Mouse (Mus musculus) liver, embryonic 14.5 days (tissue): ENCODE results near the gene Zfhx2. TPM values are rescaled to one million over a fixed set of nuclear protein-coding genes. Genes with fewer than 3 reads are reported as not detected.
A peak's percentile ranks its signal among the peaks of the same experiment; 100 is the strongest.

Experiments used
- ATAC-seq: fragments of 200-750 bp; cut with Nextera tagmentation; 2 replicates; pipeline ENCODE4 v1.8.0; 2017; ENCODE audit warnings: moderate number of reproducible peaks, mild to moderate bottlenecking, moderate library complexity; ENCODE audit not compliant: insufficient read depth
- DNase-seq, 3 experiments: peaks; one replicate each; pipeline ENCODE4 v3.0.0-alpha.2; 2012 to 2013; ENCODE audit warnings: low read depth in 3 of 3, low spot score in 3 of 3
- H3K27ac ChIP-seq: fragments of 300-500 bp; sonication (generic); 2 replicates; pipeline ENCODE4 v1.5.1; 2014; ENCODE audit warnings: moderate library complexity, mild to moderate bottlenecking, control low read depth, inconsistent platforms
- H3K27me3 ChIP-seq: fragments of 300-500 bp; sonication (generic); 2 replicates; pipeline ENCODE4 v1.6.1; 2014; ENCODE audit warnings: mild to moderate bottlenecking, low read length, moderate library complexity; ENCODE audit not compliant: control insufficient read depth, insufficient read depth
- H3K36me3 ChIP-seq: fragments of 300-500 bp; sonication (generic); replicated peaks from 2 replicates; pipeline ENCODE4 v1.6.1; 2014; ENCODE audit warnings: low read depth; ENCODE audit not compliant: control insufficient read depth, insufficient read depth
- H3K4me1 ChIP-seq, 2 experiments: fragments of 200-500 bp in 1 of 2; fragments of 300-500 bp in 1 of 2; sonication (generic) in 1 of 2; replicated peaks; 2 replicates each; pipeline ENCODE4 v1.6.1; 2012 to 2014; ENCODE audit warnings: antibody characterized with exemption in 1 of 2, inconsistent platforms in 1 of 2, low read length in 1 of 2; ENCODE audit not compliant: control insufficient read depth in 2 of 2, insufficient read depth in 2 of 2
- H3K4me2 ChIP-seq: fragments of 300-500 bp; sonication (generic); 2 replicates; pipeline ENCODE4 v1.6.1; 2014; ENCODE audit warnings: low read depth, mild to moderate bottlenecking, control low read depth, moderate library complexity
- H3K4me3 ChIP-seq, 2 experiments: fragments of 200-500 bp in 1 of 2; fragments of 300-500 bp in 1 of 2; sonication (generic) in 1 of 2; 2 replicates each; pipeline ENCODE4 v1.5.1; 2012 to 2014; ENCODE audit warnings: low read depth in 2 of 2, low read length in 2 of 2, mild to moderate bottlenecking in 2 of 2, control low read depth in 1 of 2, inconsistent platforms in 1 of 2, moderate library complexity in 1 of 2; ENCODE audit not compliant: insufficient read depth in 1 of 2
- H3K9ac ChIP-seq: fragments of 300-500 bp; sonication (generic); replicated peaks from 2 replicates; pipeline ENCODE4 v1.6.1; 2014; ENCODE audit warnings: mild to moderate bottlenecking, control low read depth, moderate library complexity
- H3K9me3 ChIP-seq: fragments of 300-500 bp; sonication (generic); 2 replicates; pipeline ENCODE4 v1.6.1; 2016; ENCODE audit warnings: low read length, mixed read lengths; ENCODE audit not compliant: control insufficient read depth
- CTCF ChIP-seq: IDR thresholded peaks from 2 replicates; pipeline ENCODE4 v1.5.1; 2016; ENCODE audit warnings: antibody characterized with exemption, low read depth, control low read depth
- EP300 ChIP-seq: IDR thresholded peaks from 2 replicates; pipeline ENCODE4 v1.6.1; 2016; ENCODE audit warnings: antibody characterized with exemption, low read depth
- WGBS: fragments of 180-500 bp; shearing (Covaris S2); extraction: QIAGEN DNeasy Blood & Tissue Kit; methylation state at CpG from one replicate; pipeline ENCODE4 v1.1.7; 2014; ENCODE audit not compliant: insufficient replicate concordance; 5-methylcytosine and 5-hydroxymethylcytosine counted together
- polyA plus RNA-seq, 2 experiments: library from polyadenylated mRNA; depleted of rRNA in 1 of 2; stranded (reverse) in 1 of 2; unstranded in 1 of 2; fragments of >200 nt; fragmentation: Nextera tagmentation in 1 of 2; extraction: Ambion mirVana in 1 of 2; gene quantifications; 2 replicates each; pipeline versions ENCODE4 v1.2.1 to v1.2.3; 2012 to 2014

Gene Zfhx2
- polyA plus RNA-seq (2012; rRNA removed) (0.26 and 0.29 TPM in 2 replicates), polyA plus RNA-seq (2014; fragmentation: Nextera tagmentation; extraction: Ambion mirVana) (0.61 and 0.62 TPM in 2 replicates)

- no peaks in the 10 kb centered on the region for H3K36me3 ChIP-seq
- peak within 1 kb of the TSS; percentile 93 for H3K4me2 ChIP-seq
- peak within 1 kb of the TSS; percentile 23; the same call in 1 of the 2 replicates for H3K27ac ChIP-seq
- peaks cover 4 to 16% of the 10 kb centered on the region in 2 experiments; a peak in 3 of 4 replicates for H3K4me1 ChIP-seq
- H3K9me3 ChIP-seq, result no peaks in the 10 kb centered on the region
- DNase-seq (peak; percentile 84 to 88 (median 87)), ATAC-seq (peak; percentile 90)
- TF ChIP-seq CTCF (peak; percentile 46), EP300 (no peak)
- peak within 1 kb of the TSS; percentile 70 to 88 for H3K4me3 ChIP-seq
- WGBS, result under 1% methylated on average over 34 of the region's 34 CpGs
- H3K27me3 ChIP-seq, result no peaks in the 10 kb centered on the region; the same call in 1 of the 2 replicates
- peak within 1 kb of the TSS; percentile 75 for H3K9ac ChIP-seq
Observed at GRCm38 (mm10) chr14:55092011-55092577, at the start of gene Zfhx2. TSS of gene Zfhx2 (minus strand) at chr14:55092324.

DNA sequence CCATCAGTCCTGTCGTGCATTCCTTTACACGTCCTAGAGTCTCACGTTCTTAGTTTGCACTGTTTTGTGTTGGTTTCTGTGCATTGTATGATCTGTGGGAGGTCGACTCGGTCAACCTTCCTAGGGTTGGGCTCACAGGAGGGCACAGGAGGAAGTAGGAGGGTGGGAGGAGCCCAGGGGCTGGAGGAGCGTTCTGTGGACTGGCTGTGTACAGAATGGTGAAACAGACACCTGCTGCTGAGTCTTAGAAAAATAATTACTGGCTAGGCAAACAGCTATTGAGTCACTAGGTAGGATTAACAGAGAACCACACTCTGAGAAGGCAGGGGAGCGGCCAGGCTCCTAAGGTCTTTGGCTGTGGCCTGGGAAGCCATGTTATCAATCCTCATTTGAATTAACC, 47.2 kb upstream of the Zfhx2 start:
- H3K4me3 ChIP-seq, result no peak overlapping the region

GRCm38 (mm10) chr14:55135676-55136075, 43.6 kb upstream of the Zfhx2 start:
- ATAC-seq (no peak), DNase-seq (no peak)
- Histone ChIP-seq H3K36me3 (no peaks in the 10 kb centered on the region), H3K27me3 (no peaks in the 10 kb centered on the region), H3K9me3 (no peaks in the 10 kb centered on the region), H3K27ac (no peak overlapping the region), H3K4me1 (no peaks in the 10 kb centered on the region), H3K4me2 (no peak overlapping the region), H3K9ac (no peak overlapping the region), H3K4me3 (no peak overlapping the region)
- TF ChIP-seq EP300, result no peak
- TF ChIP-seq CTCF, result no peak
- WGBS, result 63% methylated on average over 8 of the region's 8 CpGs

More for the DNA sequence above, 47.2 kb upstream of the Zfhx2 start:
- Histone ChIP-seq H3K9me3 (no peaks in the 10 kb centered on the region), H3K27me3 (no peaks in the 10 kb centered on the region; the same call in 1 of the 2 replicates), H3K27ac (no peak overlapping the region), H3K4me2 (no peak overlapping the region), H3K36me3 (no peaks in the 10 kb centered on the region), H3K4me1 (peaks cover 0 to 3% of the 10 kb centered on the region in 2 experiments; a peak in 2 of 4 replicates), H3K9ac (no peak overlapping the region)
- WGBS, result 40% methylated on average over 7 of the region's 7 CpGs
- no peak for ATAC-seq
- no peak for TF ChIP-seq CTCF
- no peak for TF ChIP-seq EP300
- DNase-seq, result no peak

GRCm38 (mm10) chr14:55126521-55126920, 34.4 kb upstream of the Zfhx2 start:
- Histone ChIP-seq H3K27me3 (no peaks in the 10 kb centered on the region), H3K9ac (no peak overlapping the region), H3K27ac (no peak overlapping the region), H3K4me3 (no peak overlapping the region), H3K36me3 (no peaks in the 10 kb centered on the region), H3K9me3 (no peaks in the 10 kb centered on the region), H3K4me1 (no peaks in the 10 kb centered on the region; a peak in 1 of 4 replicates), H3K4me2 (no peak overlapping the region)
- no peak for TF ChIP-seq EP300
- TF ChIP-seq CTCF, result no peak
- WGBS, result 72% methylated on average over 7 of the region's 7 CpGs
- DNase-seq (no peak), ATAC-seq (no peak)

DNA sequence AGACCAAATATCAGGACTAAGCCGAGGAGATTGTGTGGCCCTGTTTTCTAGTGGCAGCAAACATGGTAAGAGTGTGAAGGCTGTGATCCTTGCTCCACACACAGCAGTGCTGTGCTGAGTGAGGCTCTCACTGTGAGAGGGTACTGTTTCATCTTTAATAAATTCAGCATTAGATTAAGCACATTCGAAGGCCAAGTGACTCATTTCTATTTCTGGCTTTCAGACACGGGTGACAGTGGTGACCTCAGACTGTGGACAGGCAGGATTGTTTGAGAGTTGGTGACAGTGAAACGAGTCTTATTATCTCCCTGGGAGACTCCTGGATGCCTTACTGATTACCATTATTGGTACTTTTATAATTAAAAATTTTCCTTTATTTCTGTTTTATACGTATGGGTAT, 33.6 kb upstream of the Zfhx2 start:
- TF ChIP-seq CTCF, result no peak
- no peak for TF ChIP-seq EP300
- H3K9ac ChIP-seq, result no peak overlapping the region
- DNase-seq, result no peak
- H3K27ac ChIP-seq, result no peak overlapping the region
- no peaks in the 10 kb centered on the region; a peak in 1 of 4 replicates for H3K4me1 ChIP-seq
- no peak overlapping the region for H3K4me2 ChIP-seq
- 54% methylated on average over 5 of the region's 5 CpGs for WGBS
- H3K27me3 ChIP-seq, result no peaks in the 10 kb centered on the region
- ATAC-seq, result no peak
- no peaks in the 10 kb centered on the region for H3K36me3 ChIP-seq
- H3K9me3 ChIP-seq, result no peaks in the 10 kb centered on the region
- no peak overlapping the region for H3K4me3 ChIP-seq
